Mouse (Mus musculus) erythroblast, embryonic 14.5 days (primary cell): ENCODE measurements around the gene Lrrc57. TPM values are rescaled to one million over a fixed set of nuclear protein-coding genes. Genes with fewer than 3 reads are reported as not detected.

Source experiments
- H3K27me3 ChIP-seq: 2 replicates; pipeline ENCODE4 v1.6.1; 2012; ENCODE audit warnings: inconsistent platforms; ENCODE audit not compliant: control insufficient read depth
- H3K36me3 ChIP-seq: 2 replicates; pipeline ENCODE4 v1.6.1; 2012; ENCODE audit warnings: mild to moderate bottlenecking, inconsistent platforms; ENCODE audit not compliant: control insufficient read depth
- H3K4me1 ChIP-seq: 2 replicates; pipeline ENCODE4 v1.6.1; 2012; ENCODE audit warnings: inconsistent platforms; ENCODE audit not compliant: control insufficient read depth
- H3K4me3 ChIP-seq: replicated peaks from 2 replicates; pipeline ENCODE3; 2012; ENCODE audit warnings: moderate library complexity, mild to moderate bottlenecking, inconsistent platforms
- H3K9me3 ChIP-seq: 2 replicates; pipeline ENCODE4 v1.6.1; 2012; ENCODE audit warnings: low read length, inconsistent platforms, mixed read lengths; ENCODE audit not compliant: control insufficient read depth
- GATA1 ChIP-seq: IDR thresholded peaks from 2 replicates; pipeline ENCODE4 v1.6.1; 2012; ENCODE audit warnings: low read length, inconsistent platforms, mixed read lengths
- TAL1 ChIP-seq: IDR thresholded peaks from 3 replicates; pipeline ENCODE4 v1.6.1; 2012; ENCODE audit warnings: low read length, inconsistent platforms, mixed read lengths
- polyA plus RNA-seq: library from polyadenylated mRNA; stranded (reverse); fragments of >175 nt; gene quantifications from 2 replicates; pipeline ENCODE4 v1.2.3, GENCODE M21; 2012

Lrrc57 gene
- polyA plus RNA-seq, 1 experiment, result 0.71 TPM

DNA sequence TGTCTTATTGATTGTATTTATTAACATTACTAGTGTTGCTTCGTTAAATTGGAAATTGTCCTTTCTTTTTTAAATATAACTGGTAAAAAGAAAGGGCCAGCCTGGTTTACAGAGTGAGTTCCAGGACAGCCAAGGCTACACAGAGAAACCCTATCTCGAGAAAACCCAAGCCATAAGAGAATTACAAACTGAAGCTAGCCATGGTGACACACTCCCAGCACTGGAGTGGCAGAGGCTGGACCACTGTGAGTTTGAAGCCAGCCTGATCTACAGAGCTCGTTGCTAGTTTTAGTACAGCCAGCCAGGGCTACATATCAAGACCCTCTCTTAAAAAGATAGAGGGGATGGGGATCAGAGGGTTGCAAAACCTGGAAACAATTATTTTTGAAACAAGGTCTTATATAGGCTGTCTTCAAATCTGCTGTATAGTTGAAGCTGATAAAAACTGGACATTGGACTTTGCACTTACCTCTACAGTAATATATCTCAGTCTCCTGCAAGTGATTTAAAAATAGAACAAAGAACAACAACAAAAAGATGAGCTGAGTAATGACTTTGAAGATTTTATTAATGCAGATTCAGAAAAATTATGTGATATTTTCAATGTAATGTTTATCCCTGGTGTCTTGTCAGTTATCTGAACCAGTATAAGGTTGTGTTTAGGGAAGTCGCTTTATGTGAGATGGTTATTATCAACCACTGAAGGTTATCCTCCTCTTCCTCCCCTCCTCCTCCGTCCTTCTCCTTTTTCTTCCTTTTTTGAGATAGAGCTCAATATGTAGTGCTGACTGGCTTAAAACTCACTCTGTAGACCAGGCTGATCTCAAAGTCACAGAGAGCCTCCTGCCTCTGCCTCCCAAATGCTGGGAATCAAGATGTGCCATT is 7.2 kb upstream of the Lrrc57 start:
- Histone ChIP-seq H3K36me3 (peaks cover 82% of the 10 kb centered on the region), H3K9me3 (no peaks in the 10 kb centered on the region), H3K4me1 (no peaks in the 10 kb centered on the region), H3K4me3 (no peak overlapping the region), H3K27me3 (no peaks in the 10 kb centered on the region)
- TF ChIP-seq TAL1 (no peak), GATA1 (no peak)

DNA sequence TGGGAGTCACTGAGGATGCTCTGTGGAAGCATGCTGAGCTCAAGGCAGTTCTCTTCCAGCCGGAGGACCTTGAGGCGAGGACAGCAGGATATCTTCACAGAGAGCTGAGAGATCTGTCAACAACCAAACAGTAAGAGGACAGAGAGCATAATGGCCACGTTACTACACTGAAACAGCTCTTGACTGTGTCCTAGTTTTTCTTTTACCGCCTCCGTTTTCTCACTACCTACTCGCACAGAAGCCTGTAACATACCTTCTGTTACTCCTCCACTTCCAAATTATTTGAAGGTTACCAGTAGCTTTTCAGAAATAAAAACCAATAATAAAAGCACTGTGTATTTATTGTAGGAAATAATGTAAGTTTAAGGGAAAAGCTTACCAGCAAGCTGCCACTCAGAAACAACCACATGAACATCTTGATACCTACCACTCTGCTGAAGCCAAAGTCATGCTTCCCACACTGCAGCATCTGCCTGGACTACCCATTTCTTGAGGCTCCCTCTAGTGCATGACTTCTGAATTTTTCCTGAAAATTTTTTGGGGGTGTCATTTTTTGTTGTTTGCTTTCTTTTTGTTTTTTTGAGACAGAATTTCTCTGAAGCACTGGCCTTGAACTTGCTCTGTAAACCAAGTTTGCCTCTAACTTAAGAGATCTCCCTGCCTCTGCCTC is 3.2 kb downstream of the Lrrc57 start:
- H3K27me3 ChIP-seq, result no peaks in the 10 kb centered on the region
- no peaks in the 10 kb centered on the region for H3K9me3 ChIP-seq
- TF ChIP-seq TAL1 (no peak), GATA1 (no peak)
- peaks cover 54% of the 10 kb centered on the region for H3K36me3 ChIP-seq
- H3K4me1 ChIP-seq, result peaks cover 30% of the 10 kb centered on the region
- no peak overlapping the region for H3K4me3 ChIP-seq

DNA sequence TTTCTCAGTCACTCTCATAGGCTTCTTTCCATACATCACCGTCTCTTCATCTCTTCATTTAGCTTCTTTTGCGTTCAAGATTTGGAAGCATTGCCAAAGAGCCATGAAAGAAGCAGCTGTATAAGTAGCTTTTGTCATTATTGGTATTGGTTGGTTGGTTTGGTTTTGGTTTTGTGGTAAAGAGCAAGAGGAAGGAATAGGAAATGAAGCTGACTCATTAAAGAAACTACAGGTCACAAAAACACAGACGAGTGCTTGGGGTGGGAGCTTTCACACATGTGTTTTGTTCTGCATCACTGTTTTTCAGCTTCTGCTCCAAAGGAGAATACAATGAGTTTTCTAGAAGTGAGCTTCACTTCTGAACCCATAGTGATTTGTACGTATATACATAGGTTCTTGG is 9.8 kb downstream of the Lrrc57 start:
- no peak for TF ChIP-seq TAL1
- TF ChIP-seq GATA1, result no peak
- H3K9me3 ChIP-seq, result no peaks in the 10 kb centered on the region
- H3K36me3 ChIP-seq, result peaks cover 87% of the 10 kb centered on the region
- H3K4me3 ChIP-seq, result no peak overlapping the region
- H3K27me3 ChIP-seq, result no peaks in the 10 kb centered on the region
- H3K4me1 ChIP-seq, result no peaks in the 10 kb centered on the region

DNA sequence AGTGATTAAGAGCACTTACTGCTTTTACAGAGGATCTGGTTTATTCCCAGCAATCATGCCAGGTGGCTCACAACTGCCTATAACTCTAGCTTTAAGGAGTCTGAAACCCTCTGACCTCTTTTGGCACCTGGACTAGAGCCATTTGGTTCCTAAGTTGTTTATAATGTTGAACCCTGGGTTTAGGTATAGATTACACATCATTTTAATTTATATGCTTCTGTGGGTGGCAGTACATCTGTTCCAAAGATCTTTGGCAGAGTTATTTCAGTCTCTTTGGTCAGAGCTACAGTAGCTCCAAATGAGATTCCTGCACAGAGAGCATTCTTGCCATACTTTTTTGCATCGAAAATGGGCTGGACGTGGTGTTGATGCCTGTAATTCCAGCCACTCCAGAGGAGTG is 11.6 kb downstream of the Lrrc57 start:
- no peak overlapping the region for H3K4me3 ChIP-seq
- no peaks in the 10 kb centered on the region for H3K9me3 ChIP-seq
- no peaks in the 10 kb centered on the region for H3K27me3 ChIP-seq
- H3K36me3 ChIP-seq, result peaks cover 78% of the 10 kb centered on the region
- TF ChIP-seq GATA1 (no peak), TAL1 (no peak)
- no peaks in the 10 kb centered on the region for H3K4me1 ChIP-seq

DNA sequence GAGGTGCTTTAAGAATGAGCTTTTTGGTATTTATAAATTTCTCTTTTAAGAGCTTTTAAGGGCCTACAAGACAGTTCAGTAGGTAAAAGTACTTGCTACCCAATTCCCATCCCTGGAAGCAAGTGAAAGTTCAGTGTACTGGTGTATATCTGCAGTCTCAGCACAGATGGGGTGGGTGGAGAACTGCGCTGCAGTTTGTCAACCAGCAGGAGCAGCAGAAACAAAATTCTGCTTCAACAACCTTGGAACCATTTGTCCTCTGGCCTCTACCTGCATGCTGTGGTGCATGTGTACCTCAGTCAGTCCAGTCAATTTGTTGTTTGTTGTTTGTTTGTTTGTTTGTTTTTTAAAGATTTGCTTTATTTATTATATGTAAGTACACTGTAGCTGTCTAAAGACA is 17.1 kb downstream of the Lrrc57 start:
- Histone ChIP-seq H3K4me1 (no peaks in the 10 kb centered on the region), H3K36me3 (peaks cover 58% of the 10 kb centered on the region), H3K27me3 (no peaks in the 10 kb centered on the region), H3K9me3 (no peaks in the 10 kb centered on the region), H3K4me3 (no peak overlapping the region)
- no peak for TF ChIP-seq TAL1
- TF ChIP-seq GATA1, result no peak

DNA sequence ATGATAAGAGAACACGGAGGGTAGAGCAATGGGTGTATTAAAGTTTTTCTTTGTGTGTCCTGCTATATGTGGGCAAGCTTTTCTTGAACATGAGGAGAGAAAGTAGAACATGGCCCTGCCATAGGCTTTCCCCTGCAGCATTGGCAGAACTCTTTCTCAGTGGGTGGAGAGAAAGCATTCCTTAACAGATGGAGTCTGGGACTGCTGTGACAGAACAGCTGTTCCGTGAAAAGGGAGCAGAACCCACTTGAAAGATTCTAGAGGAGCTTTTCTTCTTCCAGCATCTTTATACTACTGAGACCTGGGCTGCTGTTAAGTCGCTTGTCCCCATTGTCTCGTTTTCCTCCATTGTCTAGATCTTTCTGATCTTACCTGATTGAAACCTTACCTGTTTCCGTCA is 19.6 kb downstream of the Lrrc57 start:
- no peaks in the 10 kb centered on the region for H3K9me3 ChIP-seq
- H3K4me1 ChIP-seq, result no peaks in the 10 kb centered on the region
- no peaks in the 10 kb centered on the region for H3K27me3 ChIP-seq
- no peak overlapping the region for H3K4me3 ChIP-seq
- TF ChIP-seq TAL1 (no peak), GATA1 (no peak)
- peaks cover 55% of the 10 kb centered on the region for H3K36me3 ChIP-seq

DNA sequence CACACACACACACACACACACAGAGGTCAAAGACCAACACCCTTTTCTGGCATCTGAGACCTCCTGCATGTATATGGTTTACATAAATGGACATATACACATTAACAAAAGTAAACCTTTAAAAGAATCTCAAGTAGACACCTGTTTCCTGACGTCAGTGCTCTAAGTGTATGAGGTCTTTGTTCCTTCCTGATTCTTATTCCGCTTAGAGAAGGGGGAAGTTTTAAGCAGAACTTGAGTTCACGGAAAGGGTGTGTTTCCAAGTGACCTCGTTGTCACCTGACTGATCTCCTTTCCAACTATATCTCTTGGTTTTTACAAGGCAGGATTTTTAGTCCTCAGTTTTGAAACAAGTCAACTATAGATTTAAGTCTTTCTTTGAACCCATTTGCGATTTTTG is 31.0 kb downstream of the Lrrc57 start:
- no peaks in the 10 kb centered on the region for H3K27me3 ChIP-seq
- TF ChIP-seq TAL1 (no peak), GATA1 (no peak)
- no peaks in the 10 kb centered on the region for H3K9me3 ChIP-seq
- H3K4me3 ChIP-seq, result no peak overlapping the region
- peaks cover 23% of the 10 kb centered on the region for H3K4me1 ChIP-seq
- H3K36me3 ChIP-seq, result peaks cover 10% of the 10 kb centered on the region

DNA sequence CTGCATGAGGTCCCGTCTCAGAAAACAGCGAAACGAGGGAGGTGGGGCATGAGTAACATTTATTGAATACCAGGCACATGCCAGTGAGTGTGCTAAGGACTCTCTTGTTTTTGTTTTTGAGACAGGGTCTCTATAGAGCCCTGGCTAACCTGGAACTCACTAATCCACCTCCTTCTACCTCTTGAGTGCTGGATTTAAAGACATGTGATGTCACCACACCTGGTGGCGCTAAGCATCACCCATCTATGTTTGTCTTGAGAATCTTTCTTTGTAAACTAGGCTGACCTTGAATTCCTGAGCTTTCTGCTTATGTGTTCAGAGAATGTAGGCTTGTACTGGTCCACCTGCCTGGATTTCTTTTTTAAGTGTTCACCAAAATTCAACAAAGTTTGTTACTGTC is 31.5 kb downstream of the Lrrc57 start:
- H3K4me3 ChIP-seq, result no peak overlapping the region
- peaks cover 10% of the 10 kb centered on the region for H3K36me3 ChIP-seq
- H3K9me3 ChIP-seq, result no peaks in the 10 kb centered on the region
- no peaks in the 10 kb centered on the region for H3K27me3 ChIP-seq
- no peak for TF ChIP-seq TAL1
- no peak for TF ChIP-seq GATA1
- peaks cover 23% of the 10 kb centered on the region for H3K4me1 ChIP-seq

DNA sequence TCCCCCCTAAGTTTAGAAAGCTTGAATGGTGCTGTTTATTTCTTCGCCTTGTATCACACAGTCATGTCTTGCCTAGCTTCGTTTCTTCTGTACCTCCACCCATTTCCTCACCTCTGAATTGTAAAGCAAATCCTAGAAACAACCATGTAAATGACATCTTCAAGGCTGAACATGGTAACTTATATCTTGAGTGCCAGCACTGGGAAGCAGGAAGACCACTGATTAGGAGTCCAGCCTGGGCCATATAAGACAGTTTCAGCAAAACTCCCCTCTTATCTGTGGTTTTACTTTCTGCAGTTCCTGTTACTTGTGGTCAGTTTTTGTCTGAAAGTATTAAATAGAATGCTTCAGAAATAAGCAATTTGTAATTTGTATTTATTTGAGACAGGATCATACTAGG is 33.3 kb downstream of the Lrrc57 start:
- Histone ChIP-seq H3K9me3 (no peaks in the 10 kb centered on the region), H3K27me3 (no peaks in the 10 kb centered on the region), H3K4me1 (peaks cover 31% of the 10 kb centered on the region), H3K36me3 (peaks cover 13% of the 10 kb centered on the region), H3K4me3 (no peak overlapping the region)
- TF ChIP-seq TAL1 (no peak), GATA1 (no peak)
